11 mouse cellular contexts compared by ENCODE assay signal in the genomic region with DNA sequence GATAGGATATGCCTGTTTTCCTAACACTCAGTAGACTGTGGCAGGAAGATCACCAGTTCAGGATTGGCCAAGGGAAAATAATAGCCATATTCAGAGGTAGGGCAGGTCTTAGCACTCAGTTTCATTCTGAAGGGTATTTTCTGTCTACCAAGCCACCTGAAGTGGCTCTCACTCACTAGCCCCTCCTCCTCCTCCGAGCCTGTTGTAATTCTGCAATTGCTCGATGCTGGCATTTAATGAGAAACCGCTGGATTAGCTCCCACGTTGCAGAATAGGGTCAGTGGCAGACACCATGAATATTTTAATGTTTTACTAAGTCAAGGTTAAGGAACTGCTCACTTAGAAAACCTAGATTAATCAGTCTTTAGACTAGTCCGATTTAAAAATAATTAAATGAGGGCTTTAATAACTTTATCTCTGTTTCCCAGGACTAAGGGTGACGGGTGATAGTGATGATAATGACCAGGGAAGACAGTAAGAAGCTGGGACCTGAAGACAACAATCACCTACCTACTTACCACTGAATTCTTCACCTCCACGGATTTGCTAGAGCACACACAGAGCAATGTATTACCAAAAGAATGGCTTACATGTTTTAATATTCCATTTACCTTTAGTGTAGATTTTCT. TPM values are rescaled to one million over a fixed set of nuclear protein-coding genes. Genes with fewer than 3 reads are reported as not detected.
DNase-seq lines count a peak whose midpoint lies in the region; ATAC-seq and TF ChIP-seq lines count a peak whose summit lies in the region.
"Had no signal": no experiment of that assay in that cellular context is flagged by ENCODE, and none has a peak within 500 bp of the region (broad histone marks: within the 10 kb centered on the region; RNA-seq: fewer than 3 reads in every experiment).

No protein-coding gene starts in this region.

- no peak overlapping the region for H3K4me3 ChIP-seq in heart, postnatal 0 days (ENCODE audit: low read depth, low read length)
- no peak overlapping the region for H3K4me3 ChIP-seq in MEL (ENCODE audit: control insufficient read depth in 1 of 2, insufficient read depth in 1 of 2, low read depth in 2 of 2, low read length in 2 of 2)
- H3K4me3 ChIP-seq: limb, embryonic 10.5 days had no signal

- 75% methylated on average over 7 of the region's 7 CpGs for WGBS in heart, postnatal 0 days

- no peak for ATAC-seq in heart, postnatal 0 days (ENCODE audit: insufficient read depth, low read depth)
- ATAC-seq in inflammation-experienced regulatory T-cells, adult 6 months, result no peak

- H3K27ac ChIP-seq in heart, postnatal 0 days (ENCODE audit: low read depth), result peak overlapping the region; percentile 89
- no peak overlapping the region for H3K27ac ChIP-seq in MEL (ENCODE audit: control insufficient read depth, low read depth, low read length)
- H3K27ac ChIP-seq: limb, embryonic 10.5 days had no signal

- no peak overlapping the region for H3K4me2 ChIP-seq in heart, postnatal 0 days (ENCODE audit: low read depth, low read length)

- H3K27me3 ChIP-seq in heart, postnatal 0 days (ENCODE audit: control insufficient read depth, insufficient read depth, low read length), result no peaks in the 10 kb centered on the region
- no peaks in the 10 kb centered on the region for H3K27me3 ChIP-seq in MEL (ENCODE audit: control insufficient read depth in 1 of 2, insufficient read depth in 2 of 2, low read length in 2 of 2)

- TF ChIP-seq CTCF in heart, postnatal 0 days (IDR thresholded peaks at IDR 0.05; ENCODE audit: low read depth), result no peak
- TF ChIP-seq CTCF in MEL (IDR thresholded peaks at IDR 0.05 in 2 of 3, conservative IDR thresholded peaks at IDR 0.05 in 1 of 3; ENCODE audit: control insufficient read depth in 1 of 3, insufficient read depth in 1 of 3, low read depth in 2 of 3, low read length in 3 of 3, poor library complexity in 1 of 3, severe bottlenecking in 1 of 3), result no peak

- no peak for TF ChIP-seq POLR2A in MEL (IDR thresholded peaks at IDR 0.05; ENCODE audit: control insufficient read depth in 1 of 2, insufficient read depth in 1 of 2, low read depth in 1 of 2, low read length in 2 of 2, poor library complexity in 1 of 2)

- TF ChIP-seq EP300 in heart, postnatal 0 days (IDR thresholded peaks at IDR 0.05; ENCODE audit: low read depth), result no peak
- peak; percentile 18 to 27; a peak in 2 of 4 replicates for TF ChIP-seq EP300 in MEL (IDR thresholded peaks at IDR 0.05; ENCODE audit: low read depth in 1 of 2, low read length in 2 of 2)

- peaks cover 70% of the 10 kb centered on the region for H3K4me1 ChIP-seq in heart, postnatal 0 days (ENCODE audit: control insufficient read depth, insufficient read depth)
- peaks cover 41 to 50% of the 10 kb centered on the region in 2 experiments for H3K4me1 ChIP-seq in MEL (ENCODE audit: control insufficient read depth in 1 of 2, insufficient read depth in 2 of 2, low read length in 2 of 2)

- intact Hi-C loops in heart, postnatal 14 days (cut with DNase I), result no loop called here

- H3K9ac ChIP-seq in heart, postnatal 0 days (replicated peaks; ENCODE audit: low read depth, low read length), result no peak overlapping the region
- no peak overlapping the region for H3K9ac ChIP-seq in MEL (ENCODE audit: control insufficient read depth, low read depth, low read length, poor library complexity, severe bottlenecking)

- H3K9me3 ChIP-seq in heart, postnatal 0 days (replicated peaks; ENCODE audit: control insufficient read depth, low read length), result no peaks in the 10 kb centered on the region
- no peaks in the 10 kb centered on the region for H3K9me3 ChIP-seq in MEL (replicated peaks; ENCODE audit: insufficient read depth, low read length)
- H3K9me3 ChIP-seq: limb, embryonic 10.5 days had no signal

- no peak for TF ChIP-seq RAD21 in MEL (IDR thresholded peaks at IDR 0.05; ENCODE audit: low read depth, low read length)

- no peak for DNase-seq in heart, postnatal 0 days (ENCODE audit: low spot score)
- no peak for DNase-seq in heart, postnatal 14 days
- no peak for DNase-seq in MEL (ENCODE audit: low read depth, low spot score)
- DNase-seq in kidney, adult 18-20 months, result peak; percentile 74
- DNase-seq in kidney, postnatal 36 days, result peak; percentile 80 to 90
- no peak for DNase-seq in adrenal gland, postnatal 14 days
- no peak for DNase-seq in spleen, postnatal 4 days (ENCODE audit: low spot score in 2 of 2)
- DNase-seq: cerebellum, postnatal 14 days; layer of hippocampus, adult 9-11 months had no signal

- peaks cover 5% of the 10 kb centered on the region for H3K36me3 ChIP-seq in heart, postnatal 0 days (replicated peaks; ENCODE audit: control insufficient read depth, insufficient read depth, low read length)
- peaks cover 5 to 51% of the 10 kb centered on the region in 2 experiments; a peak in 3 of 4 replicates for H3K36me3 ChIP-seq in MEL (ENCODE audit: control insufficient read depth in 1 of 2, insufficient read depth in 2 of 2, low read length in 2 of 2)

- H3K79me2 ChIP-seq in MEL (ENCODE audit: control insufficient read depth, insufficient read depth, low read length, poor library complexity), result peaks cover 29% of the 10 kb centered on the region

TF ChIP-seq in MEL, 35 proteins besides CTCF, POLR2A, EP300 and RAD21:
- TF ChIP-seq GATA1 (IDR thresholded peaks at IDR 0.05; ENCODE audit: low read depth, low read length) (peak; percentile 59; the same call in 1 of the 2 replicates), RCOR1 (IDR thresholded peaks at IDR 0.05; ENCODE audit: low read depth, low read length) (peak; percentile 66), TAL1 (IDR thresholded peaks at IDR 0.05; ENCODE audit: low read length) (peak; percentile 47), USF1 (IDR thresholded peaks at IDR 0.05; ENCODE audit: low read depth, low read length) (no peak), TCF12 (IDR thresholded peaks at IDR 0.05; ENCODE audit: low read depth, low read length) (peak; percentile 76; the same call in 1 of the 2 replicates), MEF2A (IDR thresholded peaks at IDR 0.05; ENCODE audit: extremely low read depth, insufficient replicate concordance, low read depth, low read length, poor library complexity, severe bottlenecking) (no peak)

RNA-seq across cellular contexts. Expression of a gene that starts 29.6 kb away (rescaled TPM):
- total RNA-seq in heart, postnatal 0 days (2014; rRNA removed; ENCODE audit: low replicate concordance), result 239 and 307 TPM in 2 replicates
- polyA plus RNA-seq in heart, postnatal 0 days (2015; fragmentation: Nextera tagmentation; extraction: Ambion mirVana), result 213 and 235 TPM in 2 replicates
- 100 to 1,000 TPM; 251 to 264 TPM for total RNA-seq in heart, postnatal 14 days (2021)
- 32.9 and 51.1 TPM in 2 replicates for total RNA-seq in MEL (2012; rRNA removed)
- 100 to 1,000 TPM in 1 of 2 experiments, 10 to 100 TPM in 1; 83.8 to 274 TPM for polyA plus RNA-seq in MEL (2012; ENCODE audit: insufficient read depth in 1 of 2, insufficient read length in 2 of 2, low read depth in 1 of 2, low replicate concordance in 2 of 2, missing spikeins in 1 of 2)
- total RNA-seq in adrenal gland, postnatal 14 days (2021), result 95.7 and 116 TPM in 2 replicates
- polyA plus RNA-seq in inflammation-experienced regulatory T-cells, adult 6 months (2017; shearing (Covaris generic)), result 1 to 10 TPM; 3.9 to 7.5 (median 6.4) TPM

Comparison
In these comparisons a context has a peak if more than half of its experiments do, and no peak if none do; other contexts are left out.
1. DNase-seq: peak in kidney, adult 18-20 months (single experiment) and kidney, postnatal 36 days (2 of 2); none in heart, postnatal 0 days (single experiment), heart, postnatal 14 days (0 of 2), MEL (single experiment), adrenal gland, postnatal 14 days (single experiment) and spleen, postnatal 4 days (0 of 2).